Mouse (Mus musculus) myocyte (in vitro differentiated cells): ENCODE results near the gene Add1. TPM values are rescaled to one million over a fixed set of nuclear protein-coding genes. Genes with fewer than 3 reads are reported as not detected.
A peak's percentile ranks its signal among the peaks of the same experiment; 100 is the strongest.

ENCODE experiments used
- H3K27me3 ChIP-seq: one replicate; pipeline ENCODE4 v1.6.1; 2011; ENCODE audit not compliant: control insufficient read depth, insufficient read depth, insufficient read length
- H3K36me3 ChIP-seq: one replicate; pipeline ENCODE4 v1.6.1; 2011; ENCODE audit not compliant: control insufficient read depth, insufficient read depth
- H3K4me2 ChIP-seq: one replicate; pipeline ENCODE4 v1.6.1; 2011; ENCODE audit warnings: low read depth, control low read depth
- H3K4me3 ChIP-seq: one replicate; pipeline ENCODE4 v1.5.1; 2011; ENCODE audit warnings: mild to moderate bottlenecking, control low read depth, moderate library complexity
- H3K79me2 ChIP-seq: one replicate; pipeline ENCODE4 v1.6.1; 2011; ENCODE audit not compliant: control insufficient read depth, insufficient read depth
- H3ac ChIP-seq: one replicate; pipeline ENCODE4 v1.6.1; 2011; ENCODE audit not compliant: control insufficient read depth, insufficient read length
- CEBPB ChIP-seq: IDR thresholded peaks from 2 replicates; pipeline ENCODE4 v1.6.1; 2011; ENCODE audit warnings: mild to moderate bottlenecking, moderate library complexity; ENCODE audit not compliant: poor library complexity, insufficient read depth, severe bottlenecking
- E2F4 ChIP-seq: IDR thresholded peaks from one replicate; pipeline ENCODE4 v1.6.1; 2011; ENCODE audit warnings: mild to moderate bottlenecking, control low read depth, moderate library complexity; ENCODE audit not compliant: insufficient read depth
- MAX ChIP-seq: IDR thresholded peaks from one replicate; pipeline ENCODE4 v1.6.1; 2011; ENCODE audit warnings: low read depth, mild to moderate bottlenecking, control low read depth
- MYOD1 ChIP-seq, 3 experiments: IDR thresholded peaks; one replicate each; pipeline ENCODE4 v1.6.1; 2011; ENCODE audit warnings: control low read depth in 2 of 3, low read depth in 2 of 3, mild to moderate bottlenecking in 2 of 3, moderate library complexity in 1 of 3; ENCODE audit not compliant: insufficient read length in 2 of 3, control insufficient read depth in 1 of 3
- MYOG ChIP-seq, 3 experiments: IDR thresholded peaks; one replicate each; pipeline ENCODE4 v1.6.1; 2011; ENCODE audit warnings: control low read depth in 2 of 3, low read depth in 2 of 3, mild to moderate bottlenecking in 2 of 3; ENCODE audit not compliant: insufficient read length in 2 of 3, control insufficient read depth in 1 of 3, insufficient read depth in 1 of 3
- POLR2A ChIP-seq: IDR thresholded peaks from one replicate; pipeline ENCODE4 v1.6.1; 2011; ENCODE audit warnings: low read depth, mild to moderate bottlenecking, control low read depth, moderate library complexity; ENCODE audit not compliant: insufficient read length
- POLR2AphosphoS2 ChIP-seq: IDR thresholded peaks from one replicate; pipeline ENCODE4 v1.6.1; 2011; ENCODE audit warnings: low read depth, control low read depth; ENCODE audit not compliant: insufficient read length
- REST ChIP-seq: IDR thresholded peaks from one replicate; pipeline ENCODE4 v1.6.1; 2011; ENCODE audit warnings: mild to moderate bottlenecking, control low read depth, moderate library complexity; ENCODE audit not compliant: insufficient read depth, insufficient read length
- SRF ChIP-seq: IDR thresholded peaks from one replicate; pipeline ENCODE4 v1.6.1; 2011; ENCODE audit warnings: low read depth; ENCODE audit not compliant: control insufficient read depth, insufficient read length
- TCF12 ChIP-seq: IDR thresholded peaks from one replicate; pipeline ENCODE4 v1.6.1; 2011; ENCODE audit warnings: mild to moderate bottlenecking, control low read depth; ENCODE audit not compliant: poor library complexity, insufficient read depth, severe bottlenecking
- TCF3 ChIP-seq: IDR thresholded peaks from one replicate; pipeline ENCODE4 v1.6.1; 2011; ENCODE audit warnings: low read depth, control low read depth; ENCODE audit not compliant: insufficient read length
- USF1 ChIP-seq: IDR thresholded peaks from one replicate; pipeline ENCODE4 v1.6.1; 2011; ENCODE audit warnings: low read depth, mild to moderate bottlenecking, control low read depth, moderate library complexity
- polyA plus RNA-seq: library from polyadenylated mRNA; unstranded; fragments of >200 nt; fragmentation: generic; extraction: Trizol; gene quantifications from one replicate; pipeline ENCODE4 v1.2.1, GENCODE M21; 2012; ENCODE audit warnings: missing spikeins

Gene Add1
- polyA plus RNA-seq, 1 experiment: 160 TPM

GRCm38 (mm10) chr5:34607100-34607880 lies 33.8 kb downstream of the Add1 start:
- H3K4me2 ChIP-seq: no peak overlapping the region
- TF ChIP-seq E2F4 (no peak), MAX (no peak), USF1 (no peak), POLR2A (no peak)
- H3ac ChIP-seq: no peak overlapping the region
- H3K79me2 ChIP-seq: no peaks in the 10 kb centered on the region
- no peaks in the 10 kb centered on the region for H3K27me3 ChIP-seq
- H3K36me3 ChIP-seq: peaks cover 20% of the 10 kb centered on the region
- no peak overlapping the region for H3K4me3 ChIP-seq

- Histone ChIP-seq H3K27me3 (no peaks in the 10 kb centered on the region), H3K79me2 (no peaks in the 10 kb centered on the region), H3K4me3 (no peak overlapping the region), H3K36me3 (peaks cover 25% of the 10 kb centered on the region), H3ac (no peak overlapping the region), H3K4me2 (no peak overlapping the region)
- TF ChIP-seq MYOD1 (IDR thresholded peaks at IDR 0.05; ENCODE audit: control insufficient read depth in 1 of 3, insufficient read length in 2 of 3, low read depth in 2 of 3) (no peak), POLR2A (no peak), MYOG (IDR thresholded peaks at IDR 0.05; ENCODE audit: control insufficient read depth in 1 of 3, insufficient read depth in 1 of 3, insufficient read length in 2 of 3, low read depth in 2 of 3) (no peak), SRF (no peak), MAX (no peak), CEBPB (no peak), USF1 (no peak), POLR2AphosphoS2 (no peak), TCF3 (no peak), TCF12 (no peak), REST (no peak), E2F4 (no peak)
These were observed 34.8 kb downstream of the Add1 start for GRCm38 (mm10) chr5:34608226-34608625.

- H3K27me3 ChIP-seq: no peaks in the 10 kb centered on the region
- no peak overlapping the region for H3ac ChIP-seq
- H3K4me2 ChIP-seq: no peak overlapping the region
- TF ChIP-seq TCF12: no peak
- no peak for TF ChIP-seq TCF3
- TF ChIP-seq CEBPB: no peak
- no peak for TF ChIP-seq MYOG (IDR thresholded peaks at IDR 0.05; ENCODE audit: control insufficient read depth in 1 of 3, insufficient read depth in 1 of 3, insufficient read length in 2 of 3, low read depth in 2 of 3)
- TF ChIP-seq MAX: no peak
- no peak for TF ChIP-seq REST
- TF ChIP-seq POLR2A: no peak
- no peak for TF ChIP-seq MYOD1 (IDR thresholded peaks at IDR 0.05; ENCODE audit: control insufficient read depth in 1 of 3, insufficient read length in 2 of 3, low read depth in 2 of 3)
- no peak for TF ChIP-seq E2F4
- TF ChIP-seq POLR2AphosphoS2: no peak
- no peak for TF ChIP-seq SRF
- TF ChIP-seq USF1: no peak
- no peaks in the 10 kb centered on the region for H3K79me2 ChIP-seq
- peaks cover 34% of the 10 kb centered on the region for H3K36me3 ChIP-seq
- no peak overlapping the region for H3K4me3 ChIP-seq
These were observed 36.5 kb downstream of the Add1 start for GRCm38 (mm10) chr5:34609966-34610365.

- Histone ChIP-seq H3K4me2 (no peak overlapping the region), H3K36me3 (peaks cover 21% of the 10 kb centered on the region), H3K27me3 (no peaks in the 10 kb centered on the region), H3K79me2 (no peaks in the 10 kb centered on the region), H3K4me3 (no peak overlapping the region), H3ac (no peak overlapping the region)
- TF ChIP-seq SRF: no peak
- TF ChIP-seq POLR2A: no peak
- TF ChIP-seq MAX: no peak
- TF ChIP-seq TCF12: no peak
- no peak for TF ChIP-seq E2F4
- TF ChIP-seq CEBPB: no peak
- TF ChIP-seq USF1: no peak
These were observed 59.5 kb downstream of the Add1 start for GRCm38 (mm10) chr5:34632996-34633395.

- no peak overlapping the region for H3ac ChIP-seq
- no peak for TF ChIP-seq CEBPB
- peak in 1 of 3 experiments; percentile 36 for TF ChIP-seq MYOD1 (IDR thresholded peaks at IDR 0.05; ENCODE audit: control insufficient read depth in 1 of 3, insufficient read length in 2 of 3, low read depth in 2 of 3)
- TF ChIP-seq MYOG (IDR thresholded peaks at IDR 0.05; ENCODE audit: control insufficient read depth in 1 of 3, insufficient read depth in 1 of 3, insufficient read length in 2 of 3, low read depth in 2 of 3): peak in 1 of 3 experiments; percentile 47
- H3K27me3 ChIP-seq: no peaks in the 10 kb centered on the region
- no peaks in the 10 kb centered on the region for H3K79me2 ChIP-seq
- H3K4me2 ChIP-seq: no peak overlapping the region
- no peak overlapping the region for H3K4me3 ChIP-seq
- H3K36me3 ChIP-seq: peaks cover 21% of the 10 kb centered on the region
These were observed 60.2 kb downstream of the Add1 start for GRCm38 (mm10) chr5:34633641-34634040.
